Mouse (Mus musculus) lung, postnatal 0 days (tissue): ENCODE measurements around the gene Abcc6.

Source experiments
- CTCF ChIP-seq: IDR thresholded peaks from 2 replicates; pipeline ENCODE4 v1.5.1; 2016; ENCODE audit warnings: antibody characterized with exemption, mild to moderate bottlenecking
- EP300 ChIP-seq: IDR thresholded peaks from 2 replicates; pipeline ENCODE4 v1.6.1; 2016; ENCODE audit warnings: antibody characterized with exemption, mild to moderate bottlenecking, control low read depth

- TF ChIP-seq EP300 = no peak
- no peak; the same call in 1 of the 2 replicates for TF ChIP-seq CTCF
These were observed 580 bp downstream of the Abcc6 start for GRCm38 (mm10) chr7:46029299-46030144.
